Mouse (Mus musculus) adrenal gland, postnatal 36 days (tissue): Measurements from ENCODE around the gene Mymx. TPM values are rescaled to one million over a fixed set of nuclear protein-coding genes. Genes with fewer than 3 reads are reported as not detected.

Experiments used
- DNase-seq, 2 experiments: peaks; one replicate each; pipeline ENCODE4 v3.0.0; 2021; ENCODE audit warnings: mixed read lengths in 1 of 2
- total RNA-seq, 2 experiments: library from RNA; stranded (reverse); gene quantifications; 2 replicates each; pipeline ENCODE4 v1.2.3; 2021

Mymx gene
- total RNA-seq, 2 experiments from 2014 or later, result not detected

- peak; percentile 80 to 90 for DNase-seq
These were observed 12.1 kb downstream of the Mymx start for GRCm38 (mm10) chr17:45589844-45590243.

GRCm38 (mm10) chr17:45589236-45589635, 12.7 kb downstream of the Mymx start:
- no peak for DNase-seq

- no peak for DNase-seq
These were observed 13.5 kb downstream of the Mymx start for GRCm38 (mm10) chr17:45588370-45588769.

GRCm38 (mm10) chr17:45586449-45586837, 15.5 kb downstream of the Mymx start:
- no peak for DNase-seq

- no peak for DNase-seq
These were observed 16.0 kb downstream of the Mymx start for GRCm38 (mm10) chr17:45585725-45586448.

GRCm38 (mm10) chr17:45584939-45585678, 16.8 kb downstream of the Mymx start:
- peak; percentile 82 to 88 for DNase-seq

- peak; percentile 83 to 92 for DNase-seq
These were observed 17.6 kb downstream of the Mymx start for GRCm38 (mm10) chr17:45584096-45584896.

GRCm38 (mm10) chr17:45582715-45583355, 19.1 kb downstream of the Mymx start:
- DNase-seq, result no peak

- DNase-seq, result no peak
These were observed 19.7 kb downstream of the Mymx start for GRCm38 (mm10) chr17:45582188-45582587.

- DNase-seq, result peak; percentile 68 to 78
These were observed 20.3 kb downstream of the Mymx start for GRCm38 (mm10) chr17:45581567-45581983.

GRCm38 (mm10) chr17:45580958-45581477, 20.9 kb downstream of the Mymx start:
- DNase-seq, result peak; percentile 62

GRCm38 (mm10) chr17:45579554-45579953, 22.3 kb downstream of the Mymx start:
- no peak for DNase-seq

- DNase-seq, result peak in 1 of 2 experiments; percentile 51
These were observed 23.1 kb downstream of the Mymx start for GRCm38 (mm10) chr17:45578843-45579242.

GRCm38 (mm10) chr17:45578242-45578641, 23.7 kb downstream of the Mymx start:
- no peak for DNase-seq

GRCm38 (mm10) chr17:45575123-45575897, 26.6 kb downstream of the Mymx start:
- no peak for DNase-seq

- peak; percentile 84 to 86 for DNase-seq
These were observed 27.7 kb downstream of the Mymx start for GRCm38 (mm10) chr17:45574129-45574761.

- peak; percentile 97 to 99 for DNase-seq
These were observed 28.1 kb downstream of the Mymx start for GRCm38 (mm10) chr17:45573780-45574123.

- DNase-seq, result peak; percentile 99
These were observed 28.7 kb downstream of the Mymx start, which contains the start of gene Hsp90ab1 for GRCm38 (mm10) chr17:45573087-45573779. Gene Hsp90ab1, minus strand, starts transcription at chr17:45573271.
